Mouse (Mus musculus) myocyte (in vitro differentiated cells): ENCODE data around the gene Ccnd3.
"Not testable (repeated sequence)": the region's sequence is repeated elsewhere in the genome, so short reads cannot be mapped to it uniquely, and the experiment has no call there.

ENCODE experiments used
- MAX ChIP-seq: IDR thresholded peaks from one replicate; pipeline ENCODE4 v1.6.1; 2011; ENCODE audit warnings: low read depth, mild to moderate bottlenecking, control low read depth
- MYOG ChIP-seq, 3 experiments: IDR thresholded peaks; one replicate each; pipeline ENCODE4 v1.6.1; 2011; ENCODE audit warnings: control low read depth in 2 of 3, low read depth in 2 of 3, mild to moderate bottlenecking in 2 of 3; ENCODE audit not compliant: insufficient read length in 2 of 3, control insufficient read depth in 1 of 3, insufficient read depth in 1 of 3
- POLR2A ChIP-seq: IDR thresholded peaks from one replicate; pipeline ENCODE4 v1.6.1; 2011; ENCODE audit warnings: low read depth, mild to moderate bottlenecking, control low read depth, moderate library complexity; ENCODE audit not compliant: insufficient read length
- POLR2AphosphoS2 ChIP-seq: IDR thresholded peaks from one replicate; pipeline ENCODE4 v1.6.1; 2011; ENCODE audit warnings: low read depth, control low read depth; ENCODE audit not compliant: insufficient read length

DNA sequence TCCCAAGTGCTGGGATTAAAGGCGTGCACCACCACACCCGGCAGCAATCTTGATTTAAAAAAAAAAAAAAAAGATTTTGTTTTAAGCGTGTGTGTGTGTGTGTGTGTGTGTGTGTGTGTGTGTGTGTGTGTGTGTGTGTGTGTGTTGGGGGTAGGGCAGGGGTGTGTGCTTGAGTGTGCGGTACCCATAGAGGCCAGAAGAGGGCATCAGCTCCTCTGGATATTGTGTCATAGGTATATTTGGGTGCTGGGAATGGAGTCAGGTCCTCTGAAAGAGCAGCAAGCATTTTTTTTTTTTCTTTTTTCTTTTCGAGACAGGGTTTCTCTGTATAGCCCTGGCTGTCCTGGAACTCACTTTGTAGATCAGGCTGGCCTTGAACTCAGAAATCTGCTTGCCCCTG is 119.7 kb downstream of the Ccnd3 start:
- TF ChIP-seq MAX; POLR2A; POLR2AphosphoS2; MYOG (IDR thresholded peaks at IDR 0.05; ENCODE audit: control insufficient read depth in 1 of 3, insufficient read depth in 1 of 3, insufficient read length in 2 of 3, low read depth in 2 of 3): not testable (repeated sequence)
